Mouse (Mus musculus): ENCODE measurements around the gene Prl5a1.

Gene Prl5a1

GRCm38 (mm10) chr13:28142184-28142583 is at the start of gene Prl5a1:
Gene Prl5a1 (plus strand): TSS chr13:28142484.
- no peak for DNase-seq (ENCODE audit: extremely low spot score)

- no peak for DNase-seq (ENCODE audit: extremely low spot score)
These were observed 46.1 kb upstream of the Prl5a1 start for GRCm38 (mm10) chr13:28096161-28096560.

- no peak for DNase-seq (ENCODE audit: extremely low spot score)
These were observed 33.7 kb upstream of the Prl5a1 start for GRCm38 (mm10) chr13:28108536-28108935.

GRCm38 (mm10) chr13:28132781-28133180 is 9.5 kb upstream of the Prl5a1 start:
- no peak for DNase-seq (ENCODE audit: extremely low spot score)

- no peak for DNase-seq (ENCODE audit: extremely low spot score)
These were observed 6.5 kb upstream of the Prl5a1 start for GRCm38 (mm10) chr13:28135790-28136189.

Measured in embryo, embryonic 9.5 days (tissue).